Comparison of ENCODE assay signal across 9 mouse cellular contexts in genomic region chr5:100719235-100720088, GRCm38 (mm10). TPM values are rescaled to one million over a fixed set of nuclear protein-coding genes. Genes with fewer than 3 reads are reported as not detected.
DNase-seq lines count a peak whose midpoint lies in the region; ATAC-seq and TF ChIP-seq lines count a peak whose summit lies in the region.
"Had no signal": no experiment of that assay in that cellular context is flagged by ENCODE, and none has a peak within 500 bp of the region (broad histone marks: within the 10 kb centered on the region; RNA-seq: fewer than 3 reads in every experiment).

TSS of gene Hpse (minus strand) at chr5:100719716.

- WGBS in liver, embryonic 13.5 days (ENCODE audit: insufficient replicate concordance) = 2% methylated on average over 44 of the region's 56 CpGs
- WGBS in thymus, adult 2 months = 5% methylated on average over 55 of the region's 56 CpGs

- peaks cover 2% of the 10 kb centered on the region; the same call in 1 of the 2 replicates for H3K4me1 ChIP-seq in erythroblast, embryonic 14.5 days (ENCODE audit: control insufficient read depth)
- H3K4me1 ChIP-seq in liver, embryonic 13.5 days (replicated peaks) = peaks cover 4% of the 10 kb centered on the region; the same call in 1 of the 2 replicates
- peaks cover 9% of the 10 kb centered on the region for H3K4me1 ChIP-seq in thymus, adult 2 months (replicated peaks; ENCODE audit: control insufficient read depth, insufficient read depth, low read length)

- peaks cover 6% of the 10 kb centered on the region for H3K9me3 ChIP-seq in erythroblast, embryonic 14.5 days (ENCODE audit: control insufficient read depth, low read length)
- no peaks in the 10 kb centered on the region for H3K9me3 ChIP-seq in liver, embryonic 13.5 days (replicated peaks)

- peak; percentile 8 to 18 for DNase-seq in cerebellum, postnatal 36 days
- DNase-seq in gastrocnemius, postnatal 36 days = peak; percentile 26 to 31
- peak; percentile 69 for DNase-seq in induced T-regulatory cell, adult 2 months (ENCODE audit: low read depth)
- DNase-seq in liver, embryonic 13.5 days = no peak
- DNase-seq in thymus, adult 2 months = peak; percentile 43

- no peak for ATAC-seq in erythroblast, adult 5-6 weeks (replicated peaks; ENCODE audit: low FRiP score, poor library complexity, severe bottlenecking)
- peak; percentile 48 for ATAC-seq in liver, embryonic 13.5 days (ENCODE audit: low read depth)
- 0 out of 2 replicates have a peak, but pooled peaks have one; percentile 19 for ATAC-seq in monocyte, adult 5-6 weeks (replicated peaks; ENCODE audit: insufficient number of reproducible peaks, low FRiP score, low TSS enrichment, poor library complexity, severe bottlenecking)

- peak within 1 kb of the TSS; percentile 15; the same call in 1 of the 2 replicates for H3K9ac ChIP-seq in liver, embryonic 13.5 days

- intact Hi-C loops in gastrocnemius, postnatal 36 days (cut with DNase I) = no loop called here

- peak; percentile 17; the same call in 1 of the 2 replicates for TF ChIP-seq CTCF in thymus, adult 2 months (IDR thresholded peaks at IDR 0.05; ENCODE audit: borderline replicate concordance, control insufficient read depth, extremely low read depth, insufficient read depth, low read length, poor library complexity)

- peaks cover 31% of the 10 kb centered on the region for H3K27me3 ChIP-seq in erythroblast, embryonic 14.5 days (ENCODE audit: control insufficient read depth)
- peaks cover 33% of the 10 kb centered on the region for H3K27me3 ChIP-seq in liver, embryonic 13.5 days
- no peaks in the 10 kb centered on the region for H3K27me3 ChIP-seq in thymus, adult 2 months (ENCODE audit: control insufficient read depth, insufficient read depth, low read length)

- no peaks in the 10 kb centered on the region for H3K36me3 ChIP-seq in erythroblast, embryonic 14.5 days (ENCODE audit: control insufficient read depth)
- H3K36me3 ChIP-seq in liver, embryonic 13.5 days = no peaks in the 10 kb centered on the region
- no peaks in the 10 kb centered on the region for H3K36me3 ChIP-seq in thymus, adult 2 months (ENCODE audit: control insufficient read depth, insufficient read depth, low read length)

- no peak within 1 kb of the TSS for H3K27ac ChIP-seq in liver, embryonic 13.5 days
- no peak within 1 kb of the TSS for H3K27ac ChIP-seq in thymus, adult 2 months (ENCODE audit: control insufficient read depth, insufficient read depth, low read length)

- peak within 1 kb of the TSS; percentile 75 for H3K4me2 ChIP-seq in liver, embryonic 13.5 days

- peak within 1 kb of the TSS; percentile 38 for H3K4me3 ChIP-seq in erythroblast, embryonic 14.5 days (replicated peaks)
- H3K4me3 ChIP-seq in liver, embryonic 13.5 days (replicated peaks) = peak within 1 kb of the TSS; percentile 56
- peak within 1 kb of the TSS; percentile 50 for H3K4me3 ChIP-seq in thymus, adult 2 months (ENCODE audit: control insufficient read depth, insufficient read depth, low read length)

- no peak for TF ChIP-seq POLR2A in thymus, adult 2 months (IDR thresholded peaks at IDR 0.05; ENCODE audit: control insufficient read depth, extremely low read depth, insufficient read depth, low read length, poor library complexity)

RNA-seq across cellular contexts. Expression of gene Hpse, which starts in this region (rescaled TPM):
- polyA plus RNA-seq in erythroblast, embryonic 14.5 days (2012) = not detected in 2 replicates
- total RNA-seq in erythroblast, adult 5-6 weeks (2015; ENCODE audit: low replicate concordance) = 3.8 and 5.0 TPM in 2 replicates
- 4.5 and 6.6 TPM in 2 replicates for total RNA-seq in erythroblast, adult 5-6 weeks (2017; ENCODE audit: low replicate concordance)
- total RNA-seq in gastrocnemius, postnatal 36 days (2021) = under 1 TPM; 0.31 to 0.32 TPM
- polyA plus RNA-seq in liver, embryonic 13.5 days (2015; fragmentation: Nextera tagmentation; extraction: Ambion mirVana) = 1.9 and 2.0 TPM in 2 replicates
- total RNA-seq in monocyte, adult 5-6 weeks (2017) = 31.8 to 34.5 TPM (median 33.4 TPM) in 3 replicates
- polyA plus RNA-seq in thymus, adult 2 months (2012; rRNA removed) = 3.1 and 4.7 TPM in 2 replicates
- total RNA-seq: MEL had no signal

Comparison
In these comparisons a context has a peak if more than half of its experiments do, and no peak if none do; other contexts are left out.
1. Peak in DNase-seq in gastrocnemius, postnatal 36 days; RNA of the gene not detected or under 1 TPM.